Mouse (Mus musculus) cortical plate, adult 2 months (tissue): ENCODE results near the gene Zdhhc14. TPM values are rescaled to one million over a fixed set of nuclear protein-coding genes. Genes with fewer than 3 reads are reported as not detected.

ENCODE experiments used
- H3K27ac ChIP-seq: fragments of 200-500 bp; 2 replicates; pipeline ENCODE4 v1.5.1; 2012; ENCODE audit warnings: low read length, control low read depth, inconsistent platforms; ENCODE audit not compliant: insufficient read depth
- H3K4me1 ChIP-seq: fragments of 200-500 bp; 2 replicates; pipeline ENCODE4 v1.6.1; 2011; ENCODE audit warnings: low read length; ENCODE audit not compliant: control insufficient read depth, insufficient read depth
- H3K4me3 ChIP-seq: fragments of 200-500 bp; 2 replicates; pipeline ENCODE4 v1.5.1; 2011; ENCODE audit warnings: mild to moderate bottlenecking, low read length, control low read depth; ENCODE audit not compliant: insufficient read depth
- CTCF ChIP-seq: fragments of 200-500 bp; IDR thresholded peaks from 2 replicates; pipeline ENCODE4 v1.5.1; 2011; ENCODE audit warnings: mild to moderate bottlenecking, control low read depth, low read length; ENCODE audit not compliant: insufficient read depth; ENCODE audit errors: extremely low read depth
- POLR2A ChIP-seq: fragments of 200-500 bp; IDR thresholded peaks from 2 replicates; pipeline ENCODE4 v1.6.1; 2011; ENCODE audit warnings: mild to moderate bottlenecking, low read length, control low read depth; ENCODE audit not compliant: insufficient read depth; ENCODE audit errors: extremely low read depth
- polyA plus RNA-seq: library from polyadenylated mRNA; depleted of rRNA; stranded (reverse); fragments of >200 nt; gene quantifications from 2 replicates; pipeline ENCODE4 v1.2.3, GENCODE M21; 2012

Gene Zdhhc14
- polyA plus RNA-seq, 1 experiment: 15.1 TPM

DNA sequence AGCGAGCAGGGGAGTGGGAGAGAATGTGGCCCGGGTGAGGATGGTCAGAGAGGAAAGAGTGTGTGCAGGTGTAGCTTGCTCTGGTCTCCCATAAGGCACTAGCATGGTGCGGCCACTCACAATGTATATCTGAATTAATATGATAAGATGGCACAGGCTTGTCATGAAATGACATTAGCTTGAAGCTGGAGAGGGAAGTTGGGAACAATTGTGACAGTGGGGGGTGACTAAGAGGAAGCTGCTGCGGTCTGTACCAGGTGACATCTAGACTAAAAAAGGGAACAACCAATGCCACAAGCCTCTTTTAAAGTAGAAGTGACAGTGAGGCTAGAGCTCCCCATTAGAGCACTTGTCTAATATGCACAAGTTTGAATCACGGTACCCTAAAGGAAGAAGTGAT, 238.2 kb downstream of the Zdhhc14 start:
- no peak overlapping the region for H3K4me3 ChIP-seq
- H3K4me1 ChIP-seq: no peaks in the 10 kb centered on the region
- H3K27ac ChIP-seq: no peak overlapping the region
- TF ChIP-seq POLR2A (no peak), CTCF (no peak)

- no peak overlapping the region for H3K4me3 ChIP-seq
- H3K27ac ChIP-seq: no peak overlapping the region
- TF ChIP-seq POLR2A (no peak), CTCF (peak; percentile 61)
- no peaks in the 10 kb centered on the region for H3K4me1 ChIP-seq
Observed at GRCm38 (mm10) chr17:5733400-5733799, 241.0 kb downstream of the Zdhhc14 start.

GRCm38 (mm10) chr17:5741061-5741460, 248.7 kb downstream of the Zdhhc14 start:
- Histone ChIP-seq H3K4me1 (no peaks in the 10 kb centered on the region), H3K4me3 (no peak overlapping the region), H3K27ac (no peak overlapping the region)
- TF ChIP-seq POLR2A (no peak), CTCF (no peak)

DNA sequence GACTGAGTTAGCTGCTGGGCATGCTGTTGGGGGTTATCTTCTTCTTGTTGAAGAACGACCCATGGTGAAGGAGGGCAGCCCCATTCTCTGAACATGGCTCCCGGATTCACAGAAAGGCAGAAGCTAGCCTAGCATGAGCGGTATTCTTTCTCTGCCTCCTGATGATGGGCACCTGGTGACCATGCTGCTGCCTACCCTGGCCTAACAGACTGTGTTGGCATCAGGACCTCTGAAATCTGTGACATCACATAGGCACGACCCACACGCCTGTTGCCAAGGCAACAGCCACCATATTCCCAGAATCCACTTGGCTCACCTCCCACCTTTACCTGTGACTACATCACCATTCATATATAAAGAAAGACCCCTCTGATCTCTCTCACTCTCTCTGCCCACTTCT, 251.7 kb downstream of the Zdhhc14 start:
- H3K27ac ChIP-seq: no peak overlapping the region
- TF ChIP-seq POLR2A (no peak), CTCF (no peak)
- no peak overlapping the region for H3K4me3 ChIP-seq
- H3K4me1 ChIP-seq: peaks cover 3% of the 10 kb centered on the region

- Histone ChIP-seq H3K4me3 (no peak overlapping the region), H3K27ac (no peak overlapping the region), H3K4me1 (peaks cover 3% of the 10 kb centered on the region)
- TF ChIP-seq CTCF (no peak), POLR2A (no peak)
Observed at GRCm38 (mm10) chr17:5746378-5746777, 254.0 kb downstream of the Zdhhc14 start.

- Histone ChIP-seq H3K4me1 (peaks cover 3% of the 10 kb centered on the region), H3K27ac (no peak overlapping the region), H3K4me3 (no peak overlapping the region)
- TF ChIP-seq POLR2A (no peak), CTCF (no peak)
Observed at GRCm38 (mm10) chr17:5747539-5748500, 255.5 kb downstream of the Zdhhc14 start.

GRCm38 (mm10) chr17:5748501-5748894, 256.1 kb downstream of the Zdhhc14 start:
- no peak overlapping the region for H3K27ac ChIP-seq
- no peak for TF ChIP-seq CTCF

DNA sequence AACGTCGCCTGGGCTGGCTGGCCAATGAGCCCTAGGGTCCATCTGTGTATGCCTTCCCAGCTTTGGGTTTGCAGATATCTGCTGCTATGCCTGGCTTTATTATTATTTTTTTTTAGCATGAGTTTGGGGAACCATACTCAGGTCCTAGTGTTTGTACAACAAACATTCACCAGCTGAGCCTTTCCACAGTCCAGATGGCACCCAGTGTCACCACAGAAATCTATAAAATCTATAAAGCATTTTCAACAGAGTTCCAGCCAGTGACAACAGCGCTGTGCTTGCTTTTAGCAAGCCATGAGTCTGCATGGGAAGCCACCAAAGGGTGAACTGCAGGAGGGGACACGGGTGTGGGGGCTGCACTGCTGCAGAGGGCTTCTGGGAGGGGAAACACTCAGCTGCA, 257.9 kb downstream of the Zdhhc14 start:
- no peak for TF ChIP-seq POLR2A
- peaks cover 3% of the 10 kb centered on the region for H3K4me1 ChIP-seq
- no peak overlapping the region for H3K4me3 ChIP-seq

More at GRCm38 (mm10) chr17:5748501-5748894, 256.1 kb downstream of the Zdhhc14 start:
- H3K4me1 ChIP-seq: peaks cover 3% of the 10 kb centered on the region
- no peak overlapping the region for H3K4me3 ChIP-seq

DNA sequence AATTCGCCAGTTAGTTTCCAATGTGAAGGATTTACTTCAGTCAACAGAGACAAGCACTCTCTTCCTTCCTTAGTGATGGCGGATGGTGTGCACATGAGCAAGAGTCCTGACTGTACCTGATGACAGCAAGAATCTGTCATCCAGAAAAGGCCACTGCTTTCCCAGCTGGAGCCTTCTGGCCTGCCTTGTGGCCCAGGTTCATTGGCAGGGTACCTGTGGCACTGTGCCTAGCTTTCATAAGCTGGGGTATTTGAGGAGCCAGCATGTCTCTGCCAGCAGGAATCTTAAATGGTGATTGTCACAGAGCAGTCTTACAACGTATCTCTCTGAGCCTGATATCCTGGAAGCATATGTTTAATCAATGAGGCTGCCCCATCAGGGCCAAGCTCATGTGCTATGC, 258.7 kb downstream of the Zdhhc14 start:
- Histone ChIP-seq H3K4me1 (peaks cover 3% of the 10 kb centered on the region), H3K4me3 (no peak overlapping the region), H3K27ac (no peak overlapping the region)
- TF ChIP-seq CTCF: no peak
- TF ChIP-seq POLR2A: no peak

More for the DNA sequence above, 257.9 kb downstream of the Zdhhc14 start:
- no peak overlapping the region for H3K27ac ChIP-seq

DNA sequence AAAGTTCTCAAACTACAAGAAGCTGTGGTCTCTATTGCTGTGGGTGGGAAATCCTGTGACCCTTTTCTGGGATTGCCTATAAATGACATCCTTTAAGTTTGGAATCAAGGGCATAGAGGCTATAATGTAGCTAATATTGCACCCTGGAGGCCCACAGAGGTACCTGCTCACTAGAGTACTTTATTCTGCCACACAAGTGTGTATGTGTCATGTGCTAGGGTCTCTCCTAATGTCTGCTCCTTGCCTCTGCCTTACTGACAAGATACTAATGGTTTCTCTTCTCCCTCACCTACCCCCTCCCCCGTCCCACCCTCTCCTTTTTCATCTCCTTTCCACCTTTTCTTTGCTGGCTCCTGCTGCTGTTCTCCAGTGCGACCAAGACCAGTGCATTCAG, 260.0 kb downstream of the Zdhhc14 start:
- Histone ChIP-seq H3K4me1 (peaks cover 3% of the 10 kb centered on the region), H3K4me3 (no peak overlapping the region), H3K27ac (no peak overlapping the region)
- TF ChIP-seq POLR2A (no peak), CTCF (no peak)
